Mouse (Mus musculus) regulatory T cell (primary cell): ENCODE results near the gene Ankrd13a.

ENCODE experiments used
- in situ Hi-C: fragments of 300-600 bp; cut with MboI, MseI; formaldehyde crosslinking; loops from one replicate; pipeline ENCODE4 v1.15.1; 2025; ENCODE audit warnings: high pct_unique_total_duplicates

Gene Ankrd13a

GRCm38 (mm10) chr5:114774403-114775051 lies at the start of gene Ankrd13a:
Gene Ankrd13a (plus strand): TSS chr5:114774677.
- in situ Hi-C loops, result no loop called here

- in situ Hi-C loops, result loop anchor here (10.0 kb wide), 1 partner anchor 357 kb away; no protein-coding TSS in a partner anchor
These were observed 46.3 kb upstream of the Ankrd13a start for GRCm38 (mm10) chr5:114728160-114728559.

GRCm38 (mm10) chr5:114730129-114730528 lies 44.3 kb upstream of the Ankrd13a start:
- in situ Hi-C loops, result no loop called here

GRCm38 (mm10) chr5:114731498-114731897 lies 43.0 kb upstream of the Ankrd13a start:
- in situ Hi-C loops, result no loop called here

GRCm38 (mm10) chr5:114731969-114732368 lies 42.5 kb upstream of the Ankrd13a start:
- in situ Hi-C loops, result no loop called here

- in situ Hi-C loops, result no loop called here
These were observed 40.9 kb upstream of the Ankrd13a start for GRCm38 (mm10) chr5:114733606-114734005.

- in situ Hi-C loops, result no loop called here
These were observed 37.2 kb upstream of the Ankrd13a start for GRCm38 (mm10) chr5:114737090-114737887.

GRCm38 (mm10) chr5:114738707-114739241 lies 35.7 kb upstream of the Ankrd13a start:
- in situ Hi-C loops, result no loop called here

- in situ Hi-C loops, result no loop called here
These were observed 33.9 kb upstream of the Ankrd13a start for GRCm38 (mm10) chr5:114740595-114740994.

- in situ Hi-C loops, result no loop called here
These were observed 31.9 kb upstream of the Ankrd13a start for GRCm38 (mm10) chr5:114742572-114742971.

- in situ Hi-C loops, result no loop called here
These were observed 31.3 kb upstream of the Ankrd13a start for GRCm38 (mm10) chr5:114742998-114743696.

GRCm38 (mm10) chr5:114743697-114744090 lies 30.8 kb upstream of the Ankrd13a start:
- in situ Hi-C loops, result no loop called here

GRCm38 (mm10) chr5:114745581-114745980 lies 28.9 kb upstream of the Ankrd13a start:
- in situ Hi-C loops, result no loop called here

GRCm38 (mm10) chr5:114746886-114747285 lies 27.6 kb upstream of the Ankrd13a start:
- in situ Hi-C loops, result no loop called here

- in situ Hi-C loops, result no loop called here
These were observed 27.0 kb upstream of the Ankrd13a start for GRCm38 (mm10) chr5:114747521-114747920.

GRCm38 (mm10) chr5:114750325-114750724 lies 24.2 kb upstream of the Ankrd13a start:
- in situ Hi-C loops, result no loop called here

- in situ Hi-C loops, result no loop called here
These were observed 22.1 kb upstream of the Ankrd13a start for GRCm38 (mm10) chr5:114752397-114752796.

- in situ Hi-C loops, result no loop called here
These were observed 21.1 kb upstream of the Ankrd13a start for GRCm38 (mm10) chr5:114753384-114753783.

GRCm38 (mm10) chr5:114759536-114760090 lies 14.9 kb upstream of the Ankrd13a start:
- in situ Hi-C loops, result loop anchor here (5.0 kb wide), 1 partner anchor 818 kb away; no protein-coding TSS in a partner anchor

GRCm38 (mm10) chr5:114761980-114762379 lies 12.5 kb upstream of the Ankrd13a start:
- in situ Hi-C loops, result no loop called here
